Mouse (Mus musculus) liver, embryonic 15.5 days (tissue): ENCODE results near the gene Hes7. TPM values are rescaled to one million over a fixed set of nuclear protein-coding genes. Genes with fewer than 3 reads are reported as not detected.

ENCODE experiments used
- ATAC-seq: fragments of 200-750 bp; cut with Nextera tagmentation; 2 replicates; pipeline ENCODE4 v1.8.0; 2017; ENCODE audit warnings: moderate number of reproducible peaks, mild to moderate bottlenecking, moderate library complexity; ENCODE audit not compliant: insufficient read depth
- H3K27ac ChIP-seq: fragments of 300-500 bp; sonication (generic); replicated peaks from 2 replicates; pipeline ENCODE4 v1.5.1; 2015; ENCODE audit warnings: mild to moderate bottlenecking, inconsistent platforms
- H3K27me3 ChIP-seq: fragments of 300-500 bp; sonication (generic); 2 replicates; pipeline ENCODE4 v1.6.1; 2015; ENCODE audit warnings: mild to moderate bottlenecking, inconsistent platforms
- H3K36me3 ChIP-seq: fragments of 300-500 bp; sonication (generic); replicated peaks from 2 replicates; pipeline ENCODE4 v1.6.1; 2015; ENCODE audit warnings: moderate library complexity, mild to moderate bottlenecking, inconsistent platforms
- H3K4me1 ChIP-seq: fragments of 300-500 bp; sonication (generic); replicated peaks from 2 replicates; pipeline ENCODE4 v1.6.1; 2015; ENCODE audit warnings: inconsistent platforms
- H3K4me2 ChIP-seq: fragments of 300-500 bp; sonication (generic); 2 replicates; pipeline ENCODE4 v1.6.1; 2015; ENCODE audit warnings: moderate library complexity, mild to moderate bottlenecking, inconsistent platforms
- H3K4me3 ChIP-seq: fragments of 300-500 bp; sonication (generic); replicated peaks from 2 replicates; pipeline ENCODE4 v1.5.1; 2015; ENCODE audit warnings: mild to moderate bottlenecking, inconsistent platforms
- H3K9ac ChIP-seq: fragments of 300-500 bp; sonication (generic); 2 replicates; pipeline ENCODE4 v1.6.1; 2015; ENCODE audit warnings: moderate library complexity, mild to moderate bottlenecking, inconsistent platforms
- H3K9me3 ChIP-seq: fragments of 300-500 bp; sonication (generic); replicated peaks from 2 replicates; pipeline ENCODE4 v1.6.1; 2016; ENCODE audit warnings: inconsistent platforms
- WGBS: fragments of 180-500 bp; shearing (Covaris S2); methylation state at CpG from one replicate; pipeline ENCODE4 v1.1.7; 2015; ENCODE audit warnings: mixed read lengths; ENCODE audit not compliant: insufficient replicate concordance; 5-methylcytosine and 5-hydroxymethylcytosine counted together
- polyA plus RNA-seq: library from polyadenylated mRNA; unstranded; fragments of >200 nt; fragmentation: Nextera tagmentation; extraction: Ambion mirVana; gene quantifications from 2 replicates; pipeline ENCODE4 v1.2.1, GENCODE M21; 2015

Gene Hes7
- polyA plus RNA-seq, 1 experiment from 2014 or later: 0.12 TPM

- WGBS: 1% methylated on average over 27 of the region's 27 CpGs
- H3K9ac ChIP-seq: peak overlapping the region; percentile 77
- peak overlapping the region; percentile 67 for H3K4me3 ChIP-seq
- H3K27me3 ChIP-seq: no peaks in the 10 kb centered on the region
- no peak for ATAC-seq
- peaks cover 25% of the 10 kb centered on the region for H3K36me3 ChIP-seq
- H3K27ac ChIP-seq: peak overlapping the region; percentile 94
- H3K9me3 ChIP-seq: no peaks in the 10 kb centered on the region
- H3K4me1 ChIP-seq: peaks cover 90% of the 10 kb centered on the region
- peak overlapping the region; percentile 94 for H3K4me2 ChIP-seq
These were observed 24.5 kb upstream of the Hes7 start for GRCm38 (mm10) chr11:69095511-69096231.

GRCm38 (mm10) chr11:69096360-69096986 lies 23.7 kb upstream of the Hes7 start:
- H3K27me3 ChIP-seq: no peaks in the 10 kb centered on the region
- no peak for ATAC-seq
- peak overlapping the region; percentile 67 for H3K4me3 ChIP-seq
- peak overlapping the region; percentile 94 for H3K27ac ChIP-seq
- WGBS: 16% methylated on average over 9 of the region's 9 CpGs
- H3K4me2 ChIP-seq: peak overlapping the region; percentile 94
- peak overlapping the region; percentile 77 for H3K9ac ChIP-seq
- H3K9me3 ChIP-seq: no peaks in the 10 kb centered on the region
- peaks cover 87% of the 10 kb centered on the region for H3K4me1 ChIP-seq
- peaks cover 25% of the 10 kb centered on the region for H3K36me3 ChIP-seq

- no peaks in the 10 kb centered on the region for H3K27me3 ChIP-seq
- peak overlapping the region; percentile 77 for H3K9ac ChIP-seq
- H3K27ac ChIP-seq: peak overlapping the region; percentile 94
- peak overlapping the region; percentile 94 for H3K4me2 ChIP-seq
- H3K9me3 ChIP-seq: no peaks in the 10 kb centered on the region
- H3K4me1 ChIP-seq: peaks cover 81% of the 10 kb centered on the region
- ATAC-seq: peak; percentile 40
- WGBS: 2% methylated on average over 29 of the region's 29 CpGs
- peaks cover 25% of the 10 kb centered on the region for H3K36me3 ChIP-seq
- peak overlapping the region; percentile 67 for H3K4me3 ChIP-seq
These were observed 23.0 kb upstream of the Hes7 start for GRCm38 (mm10) chr11:69096987-69097900.

GRCm38 (mm10) chr11:69098039-69098761 lies 22.0 kb upstream of the Hes7 start:
- WGBS: 30% methylated on average over 8 of the region's 8 CpGs
- Histone ChIP-seq H3K36me3 (peaks cover 29% of the 10 kb centered on the region), H3K4me1 (peaks cover 74% of the 10 kb centered on the region), H3K9ac (peak overlapping the region; percentile 19; the same call in 1 of the 2 replicates), H3K4me3 (peak overlapping the region; percentile 67), H3K4me2 (peak overlapping the region; percentile 94), H3K27me3 (no peaks in the 10 kb centered on the region), H3K27ac (peak overlapping the region; percentile 94), H3K9me3 (no peaks in the 10 kb centered on the region)
- no peak for ATAC-seq

GRCm38 (mm10) chr11:69098762-69099091 lies 21.5 kb upstream of the Hes7 start:
- Histone ChIP-seq H3K4me3 (peak overlapping the region; percentile 67), H3K4me1 (peaks cover 72% of the 10 kb centered on the region), H3K9me3 (no peaks in the 10 kb centered on the region), H3K27ac (peak overlapping the region; percentile 94), H3K4me2 (peak overlapping the region; percentile 94), H3K27me3 (no peaks in the 10 kb centered on the region), H3K9ac (peak overlapping the region; percentile 70), H3K36me3 (peaks cover 35% of the 10 kb centered on the region)
- ATAC-seq: peak; percentile 34
- WGBS: under 1% methylated on average over 19 of the region's 19 CpGs

- ATAC-seq: no peak
- WGBS: under 1% methylated on average over 22 of the region's 22 CpGs
These were observed 20.9 kb upstream of the Hes7 start for GRCm38 (mm10) chr11:69099177-69099914.

GRCm38 (mm10) chr11:69099915-69100345 lies 20.3 kb upstream of the Hes7 start:
- Histone ChIP-seq H3K27me3 (no peaks in the 10 kb centered on the region), H3K27ac (peak overlapping the region; percentile 94), H3K9ac (peak overlapping the region; percentile 70), H3K9me3 (no peaks in the 10 kb centered on the region), H3K4me1 (peaks cover 62% of the 10 kb centered on the region), H3K4me2 (peak overlapping the region; percentile 94), H3K36me3 (peaks cover 47% of the 10 kb centered on the region), H3K4me3 (peak overlapping the region; percentile 67)
- WGBS: 1% methylated on average over 23 of the region's 23 CpGs
- no peak for ATAC-seq

More at GRCm38 (mm10) chr11:69099177-69099914, 20.9 kb upstream of the Hes7 start:
- no peaks in the 10 kb centered on the region for H3K9me3 ChIP-seq
- H3K4me1 ChIP-seq: peaks cover 66% of the 10 kb centered on the region
- peaks cover 41% of the 10 kb centered on the region for H3K36me3 ChIP-seq
- H3K27ac ChIP-seq: peak overlapping the region; percentile 94
- H3K27me3 ChIP-seq: no peaks in the 10 kb centered on the region
- H3K4me2 ChIP-seq: peak overlapping the region; percentile 94
- peak overlapping the region; percentile 67 for H3K4me3 ChIP-seq
- peak overlapping the region; percentile 70 for H3K9ac ChIP-seq

- peaks cover 55% of the 10 kb centered on the region for H3K36me3 ChIP-seq
These were observed 19.4 kb upstream of the Hes7 start for GRCm38 (mm10) chr11:69100639-69101360.

GRCm38 (mm10) chr11:69101604-69102402 lies 18.4 kb upstream of the Hes7 start:
- Histone ChIP-seq H3K4me2 (no peak overlapping the region), H3K36me3 (peaks cover 65% of the 10 kb centered on the region), H3K27me3 (no peaks in the 10 kb centered on the region), H3K27ac (no peak overlapping the region), H3K4me3 (no peak overlapping the region), H3K9ac (no peak overlapping the region), H3K9me3 (no peaks in the 10 kb centered on the region), H3K4me1 (peaks cover 44% of the 10 kb centered on the region)
- ATAC-seq: no peak
- WGBS: 88% methylated on average over 20 of the region's 21 CpGs

More at GRCm38 (mm10) chr11:69100639-69101360, 19.4 kb upstream of the Hes7 start:
- Histone ChIP-seq H3K4me1 (peaks cover 54% of the 10 kb centered on the region), H3K4me3 (peak overlapping the region; percentile 67; the same call in 1 of the 2 replicates), H3K9me3 (no peaks in the 10 kb centered on the region), H3K27ac (peak overlapping the region; percentile 94; the same call in 1 of the 2 replicates), H3K27me3 (no peaks in the 10 kb centered on the region), H3K4me2 (peak overlapping the region; percentile 94), H3K9ac (peak overlapping the region; percentile 70; the same call in 1 of the 2 replicates)
- no peak for ATAC-seq
- 77% methylated on average over 20 of the region's 20 CpGs for WGBS
